Mouse (Mus musculus): ENCODE measurements at regions not wholly inside any gene's neighbourhood (a gene's known extent, or its start where the extent isn't known, plus 50 kb on each side); places are given as distances from the start of the nearest gene placed in this dataset.

DNA sequence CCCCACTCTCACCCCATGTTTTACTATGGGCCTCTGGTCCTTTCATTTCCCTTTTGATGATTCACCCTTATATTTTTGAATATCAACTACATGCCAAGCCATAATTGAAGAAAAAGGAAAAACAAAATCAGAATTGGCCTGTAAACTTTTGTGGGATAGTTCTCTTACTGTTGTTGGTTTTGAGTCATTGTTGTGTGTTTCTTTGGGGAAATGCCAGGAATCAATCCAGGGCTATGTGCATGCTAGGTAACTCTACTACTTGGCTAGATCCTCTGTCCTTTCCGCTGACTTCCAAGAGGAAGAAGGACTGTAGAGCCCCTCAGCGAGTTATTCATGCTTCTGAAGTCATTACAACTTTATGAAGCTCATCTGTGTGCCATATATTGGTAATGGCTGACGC lies 175.0 kb upstream of the Cited2 start:
- in situ Hi-C loops (cut with MboI, MseI) = no loop called here

DNA sequence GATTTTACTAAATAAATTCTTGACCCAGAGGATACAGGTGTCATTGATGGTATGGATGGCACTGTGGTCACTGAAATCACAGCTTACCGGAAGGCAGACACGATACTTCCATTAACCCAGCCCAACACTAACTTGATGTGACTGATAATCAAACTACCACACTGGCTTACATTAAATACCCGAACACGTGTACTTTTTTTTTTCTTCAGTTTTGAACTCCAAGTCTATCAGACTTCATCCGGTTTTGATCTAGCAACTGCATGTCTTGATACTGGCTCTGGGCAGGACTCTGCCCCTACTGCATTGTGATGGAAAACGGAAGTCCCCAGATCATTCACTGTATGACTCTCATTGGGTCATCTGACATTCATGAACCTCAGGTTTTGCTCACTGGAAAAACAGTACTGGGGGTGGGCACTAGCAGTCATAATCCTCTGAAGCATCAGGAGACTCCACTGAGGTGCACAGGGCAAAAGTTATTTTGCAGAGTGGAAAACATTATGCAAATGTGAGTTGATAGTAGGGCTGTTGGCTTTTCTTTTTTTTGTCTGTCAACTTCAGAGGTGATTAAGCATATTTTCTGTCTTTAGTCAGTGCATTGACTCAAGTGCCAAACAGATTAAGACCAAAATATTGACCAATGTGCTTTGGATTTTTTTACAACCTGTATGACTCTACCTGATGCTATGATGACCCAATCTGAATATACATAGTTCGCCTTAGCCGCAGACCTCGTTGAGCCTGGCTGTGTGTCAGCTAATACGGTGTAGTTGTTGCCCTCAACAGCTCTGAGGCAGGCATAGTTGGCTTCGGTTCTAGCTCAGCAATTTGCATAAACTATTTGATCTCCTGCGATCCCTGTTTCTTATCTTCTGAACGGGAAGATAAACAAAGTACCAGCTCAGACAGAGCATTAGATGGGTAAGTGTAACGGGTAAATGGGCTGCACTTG lies 174.1 kb upstream of the Cited2 start:
- in situ Hi-C loops (cut with MboI, MseI) = no loop called here

DNA sequence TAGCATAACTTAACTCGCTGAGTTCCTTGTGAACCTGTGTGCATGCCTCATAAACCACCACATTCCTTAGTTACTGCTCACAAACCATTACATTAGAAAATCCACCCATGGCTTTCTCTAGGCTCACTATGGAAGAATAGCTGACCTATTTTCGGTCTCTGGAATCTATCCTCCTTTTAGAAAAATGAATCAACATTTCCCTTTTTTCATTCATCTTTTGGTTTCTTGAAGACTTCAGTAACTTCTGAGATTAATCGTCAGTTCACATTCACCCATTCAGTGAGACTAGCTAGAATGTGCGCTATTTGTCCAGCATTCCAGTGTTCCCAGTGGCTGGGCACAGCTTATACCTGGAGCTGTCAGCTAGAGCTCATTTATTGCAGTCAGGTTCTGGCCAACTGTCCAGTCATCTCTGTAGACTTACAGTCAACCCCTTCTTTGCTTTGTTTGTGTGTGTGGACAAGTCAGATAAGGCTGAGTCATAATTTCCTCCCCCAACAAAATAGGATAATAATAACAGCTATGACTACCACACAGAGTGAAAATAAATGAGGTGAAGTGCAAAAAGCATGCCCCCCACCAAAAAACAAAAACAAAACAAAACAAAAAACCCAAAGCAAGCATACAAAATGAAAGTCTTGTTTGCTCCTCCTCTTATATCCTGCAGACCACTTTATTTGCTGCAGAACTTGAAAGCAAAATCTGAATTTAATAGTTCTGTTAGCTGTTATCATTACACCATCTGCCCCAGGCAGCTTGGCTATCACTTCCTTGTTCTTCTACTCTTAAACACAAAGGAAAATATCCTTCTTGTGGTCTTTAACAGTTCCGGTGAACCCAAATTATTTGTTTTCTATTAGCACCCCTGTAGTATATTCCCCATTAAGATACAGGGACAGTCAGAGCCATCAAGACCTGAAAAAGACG lies 173.0 kb upstream of the Cited2 start:
- in situ Hi-C loops (cut with MboI, MseI) = loop anchor here in 1 of 2 experiments (10.0 kb wide), 1 partner anchor 165 kb away; no protein-coding TSS in a partner anchor

DNA sequence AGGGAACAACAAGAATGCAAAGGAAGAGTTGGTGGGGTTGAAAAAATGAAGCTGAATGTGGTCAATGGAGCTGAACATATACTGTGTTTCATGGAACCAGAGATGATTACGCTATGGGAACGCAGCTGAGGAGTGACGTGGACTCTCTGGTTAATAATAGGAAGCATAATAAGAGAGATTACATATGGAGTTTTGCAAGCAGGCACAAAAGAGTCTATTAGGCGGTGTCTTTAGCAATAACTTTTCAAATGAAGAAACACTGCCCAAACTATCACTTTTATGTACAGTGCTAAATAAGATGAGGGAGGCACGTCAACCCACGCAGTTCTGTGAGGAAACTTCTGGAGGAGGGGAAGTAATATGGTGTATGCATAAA lies 172.4 kb upstream of the Cited2 start:
- in situ Hi-C loops (cut with MboI, MseI) = loop anchor here in 1 of 2 experiments (10.0 kb wide), 1 partner anchor 164 kb away; no protein-coding TSS in a partner anchor

DNA sequence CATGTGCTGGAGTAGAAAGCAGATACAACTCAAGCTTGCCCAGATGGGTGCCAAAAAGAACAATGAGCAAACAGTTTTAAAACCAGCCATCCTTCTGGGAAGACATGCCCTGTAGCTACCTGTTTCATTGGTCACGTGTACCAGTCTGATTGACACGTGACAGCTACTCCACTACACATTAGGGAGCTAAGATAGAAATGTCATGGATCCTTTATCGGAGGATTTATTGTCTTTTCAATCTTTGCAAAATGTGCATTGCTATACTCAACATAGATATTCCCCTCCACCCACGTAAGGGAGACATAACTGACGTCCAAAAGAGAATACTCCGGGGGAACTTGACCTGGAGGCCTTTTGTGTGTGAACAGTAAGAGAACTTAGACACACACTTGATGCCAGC lies 171.1 kb upstream of the Cited2 start:
- in situ Hi-C loops (cut with MboI, MseI) = loop anchor here in 1 of 2 experiments (10.0 kb wide), 1 partner anchor 163 kb away; no protein-coding TSS in a partner anchor

DNA sequence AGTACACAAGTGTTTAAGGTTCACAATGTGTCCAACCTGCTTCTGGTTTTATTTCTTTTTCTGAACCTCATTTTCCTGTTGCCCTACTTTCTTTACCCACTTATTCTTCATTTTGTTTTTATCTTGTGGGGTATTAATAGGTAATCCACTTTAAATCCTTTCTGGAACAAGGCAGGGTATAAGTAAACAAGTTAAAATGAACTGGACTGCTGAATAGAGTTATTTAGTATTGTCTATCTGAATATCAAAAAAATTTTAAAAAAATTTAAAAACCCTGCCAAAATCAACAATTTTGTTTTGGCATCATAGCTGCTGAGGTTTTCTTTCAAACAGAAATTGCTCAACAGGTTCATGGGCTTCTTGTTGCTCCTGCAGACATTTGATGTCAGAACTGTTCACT lies 170.7 kb upstream of the Cited2 start:
- in situ Hi-C loops (cut with MboI, MseI) = loop anchor here in 1 of 2 experiments (10.0 kb wide), 1 partner anchor 163 kb away; no protein-coding TSS in a partner anchor

DNA sequence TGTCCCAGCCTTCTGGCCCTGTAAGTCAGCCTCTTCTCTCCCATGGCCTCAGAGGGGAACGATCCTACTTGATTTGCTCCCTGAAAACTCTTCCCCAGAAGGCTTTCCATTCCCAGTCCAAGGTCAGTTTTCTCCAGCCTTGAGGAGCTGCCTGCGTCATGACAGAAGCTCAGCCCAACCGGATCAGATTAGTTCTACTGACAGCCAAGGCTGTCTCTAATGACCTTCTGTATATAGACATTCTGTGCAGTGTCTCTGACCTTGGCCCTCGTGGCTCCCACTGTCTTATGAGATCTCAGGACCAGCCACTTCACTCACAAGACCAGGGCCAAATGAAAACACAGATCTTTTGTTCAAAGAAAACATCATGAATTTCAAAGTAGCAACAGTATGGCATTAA lies 166.6 kb upstream of the Cited2 start:
- in situ Hi-C loops (cut with MboI, MseI) = loop anchor here in 1 of 2 experiments (10.0 kb wide), 1 partner anchor 158 kb away; no protein-coding TSS in a partner anchor

DNA sequence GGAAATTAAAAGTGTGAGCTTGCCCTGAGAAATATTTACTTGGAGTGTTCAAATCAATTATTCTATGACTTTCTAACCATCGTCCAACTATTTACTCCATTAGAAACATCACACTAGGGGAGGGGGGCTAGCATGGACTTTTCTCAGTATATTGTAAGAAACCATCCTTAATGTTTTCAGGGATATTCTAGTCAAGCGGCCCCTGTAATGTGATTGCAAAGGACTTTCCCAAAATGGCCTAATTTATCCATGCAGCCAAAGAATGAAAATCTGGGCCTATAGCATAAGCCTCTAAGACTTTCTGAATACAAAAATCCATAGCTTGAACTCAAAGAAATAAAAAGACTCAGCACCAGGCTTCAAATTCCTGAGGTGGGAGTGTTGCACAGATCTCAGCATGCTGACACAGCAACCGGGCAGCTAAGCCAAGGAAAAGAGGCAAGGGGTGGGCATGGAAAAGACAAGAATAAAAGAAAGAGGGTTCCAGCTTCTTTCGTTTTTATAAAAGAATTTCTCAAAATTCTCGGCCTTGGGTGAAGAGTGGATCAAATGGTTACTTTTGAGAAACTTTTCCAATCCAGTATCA lies 163.6 kb upstream of the Cited2 start:
- in situ Hi-C loops (cut with MboI, MseI) = loop anchor here in 1 of 2 experiments (10.0 kb wide), 1 partner anchor 155 kb away; no protein-coding TSS in a partner anchor

DNA sequence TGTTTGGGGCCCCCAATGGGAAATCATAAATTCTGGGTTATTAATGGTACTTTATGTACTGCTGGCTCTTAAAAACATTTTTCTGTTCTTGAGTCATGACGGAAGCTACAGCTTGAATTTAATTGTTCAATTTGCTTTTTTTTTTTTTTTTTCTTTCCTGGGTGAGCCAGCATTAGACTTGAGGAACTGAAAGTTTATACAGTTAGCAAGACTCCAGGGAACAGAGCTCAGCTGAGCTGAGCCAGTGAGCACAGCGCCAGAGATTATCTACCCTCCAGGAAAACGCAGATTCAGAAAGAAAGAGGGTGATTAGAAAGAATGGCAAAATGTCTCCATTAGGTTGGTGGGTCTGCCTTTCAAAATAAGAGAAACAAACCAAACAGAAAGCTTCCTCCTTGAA lies 163.0 kb upstream of the Cited2 start:
- in situ Hi-C loops (cut with MboI, MseI) = loop anchor here in 1 of 2 experiments (10.0 kb wide), 1 partner anchor 155 kb away; no protein-coding TSS in a partner anchor

DNA sequence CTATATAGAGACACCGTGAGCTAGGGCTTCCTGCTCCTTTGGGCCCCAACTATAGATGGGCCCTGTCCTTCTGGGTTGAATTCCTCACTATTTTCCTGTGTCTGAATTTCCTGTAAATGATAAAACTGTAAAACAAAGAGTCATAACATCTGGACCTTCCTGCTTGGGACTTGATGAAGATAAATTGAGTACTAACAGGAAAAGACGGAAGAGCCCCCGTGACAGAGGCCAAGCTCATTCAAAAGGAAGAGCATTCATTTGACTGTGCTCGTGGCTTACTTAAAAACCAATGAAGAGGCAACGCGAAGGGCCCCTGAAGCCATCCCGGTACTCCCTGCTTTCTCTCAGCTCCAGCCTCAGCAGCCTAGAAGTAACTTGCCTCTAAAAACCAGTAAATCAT lies 161.6 kb upstream of the Cited2 start:
- in situ Hi-C loops (cut with MboI, MseI) = no loop called here

DNA sequence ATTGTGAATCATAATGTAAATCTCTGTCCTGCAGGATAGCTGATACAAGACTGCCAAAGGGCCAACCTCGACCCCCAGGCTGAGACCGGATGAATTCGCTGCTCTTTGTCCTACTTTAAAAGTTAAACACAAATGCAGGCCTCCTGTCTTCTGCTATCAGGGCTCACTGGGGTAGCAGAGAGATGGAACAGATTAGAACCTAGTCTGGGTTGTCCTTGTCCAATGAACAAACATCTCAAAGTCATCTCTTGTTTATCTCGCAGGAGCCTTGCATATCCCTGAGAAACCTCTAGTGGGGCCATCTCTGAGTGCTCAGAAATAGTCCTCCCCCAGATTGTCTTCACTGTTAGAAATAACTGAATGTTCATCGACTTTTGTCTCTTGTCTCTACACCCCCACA lies 161.0 kb upstream of the Cited2 start:
- in situ Hi-C loops (cut with MboI, MseI) = no loop called here

DNA sequence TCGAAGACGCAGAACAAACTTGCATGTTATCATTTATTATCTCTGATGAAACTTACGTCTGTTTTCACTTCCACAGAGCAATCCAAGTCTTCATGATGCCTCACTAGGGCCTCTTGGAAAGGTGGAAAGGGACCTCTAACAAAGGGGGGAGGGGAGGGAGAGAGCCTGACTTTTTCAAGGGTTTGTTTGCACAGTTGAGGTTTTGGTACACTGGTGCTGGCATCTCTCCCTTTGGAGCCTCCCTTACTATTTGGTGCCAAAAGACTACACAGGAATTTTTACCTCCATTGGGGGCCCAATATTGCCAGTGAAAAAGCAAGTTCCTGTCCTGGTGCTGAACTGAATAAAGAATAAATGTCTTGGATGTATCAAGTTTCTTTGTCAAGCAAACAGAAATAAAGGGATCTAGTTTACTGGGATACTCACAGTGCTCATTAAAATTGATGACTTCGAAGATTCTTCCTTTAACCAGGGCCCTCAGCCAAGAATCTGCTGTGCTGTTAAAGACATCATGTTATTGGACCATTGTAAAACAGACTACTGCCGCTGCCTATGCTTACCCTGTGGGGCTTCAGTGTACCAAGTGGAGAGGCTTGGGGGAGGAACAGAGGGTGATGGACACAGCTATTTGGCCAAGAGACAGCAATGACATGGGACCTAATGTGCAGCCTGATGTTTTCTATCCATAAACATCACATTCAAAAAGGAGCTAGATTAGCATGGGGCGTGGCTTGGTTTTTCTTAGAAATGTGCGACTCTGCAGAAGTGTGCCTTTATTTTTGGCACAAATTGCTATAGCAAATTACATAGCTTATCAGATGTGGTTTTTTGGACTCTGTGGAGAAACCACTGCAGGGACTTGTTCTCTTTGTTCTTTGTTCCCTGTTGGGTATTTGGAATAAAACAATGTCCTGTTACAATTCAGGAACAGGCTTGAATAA lies 160.3 kb upstream of the Cited2 start:
- in situ Hi-C loops (cut with MboI, MseI) = no loop called here

DNA sequence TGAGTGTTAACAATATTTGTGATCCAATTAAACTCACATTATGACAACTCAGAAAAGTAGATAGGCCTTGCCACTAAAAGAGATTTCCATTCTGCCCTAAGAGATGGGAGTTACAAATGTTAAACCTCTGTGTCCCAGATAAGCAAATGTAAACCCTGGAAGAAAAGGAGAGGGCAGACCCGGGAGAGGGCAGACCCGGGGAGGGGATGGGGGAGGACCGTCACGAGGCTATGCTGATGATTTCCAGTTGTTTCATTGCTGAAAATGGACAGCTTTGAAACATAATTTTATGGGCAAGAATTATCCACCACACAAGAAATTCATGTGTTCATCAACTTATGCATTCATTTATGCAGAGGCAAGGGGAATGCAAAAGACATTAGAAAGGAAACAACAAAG lies 159.7 kb upstream of the Cited2 start:
- in situ Hi-C loops (cut with MboI, MseI) = no loop called here

DNA sequence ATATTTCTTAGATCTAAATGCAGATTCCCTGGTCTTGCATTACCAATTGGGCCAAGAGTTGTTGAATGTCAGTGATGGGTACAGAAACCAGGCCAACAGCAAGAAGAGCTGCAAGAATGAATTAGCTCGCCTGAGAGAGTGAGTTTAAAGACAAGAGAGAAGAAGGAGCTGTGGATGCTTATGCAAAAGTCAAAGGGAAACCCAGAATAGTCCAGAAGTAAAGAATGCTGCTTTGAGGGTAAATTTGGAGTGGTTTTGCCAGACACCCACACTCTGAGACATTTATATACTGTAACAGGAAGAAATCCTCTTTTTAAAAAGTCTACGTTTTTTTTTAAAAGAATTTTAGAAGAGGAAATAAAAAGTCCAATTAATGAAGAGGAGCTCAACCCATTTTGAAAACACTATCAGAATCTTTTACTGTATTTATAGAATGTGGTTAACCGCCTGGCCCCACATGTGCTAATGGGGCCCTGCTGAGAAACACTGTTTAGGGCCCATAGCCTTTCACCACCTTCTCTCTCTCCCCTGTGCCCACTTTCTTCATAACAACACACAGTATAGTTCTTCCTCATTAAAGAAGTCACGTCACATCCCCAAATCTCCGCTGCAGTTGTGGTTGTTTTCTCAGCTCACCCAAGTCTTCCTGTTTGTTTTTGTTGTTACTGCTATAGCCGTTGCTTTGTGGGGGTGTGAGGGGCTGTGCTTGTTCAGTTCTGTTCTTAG lies 158.0 kb upstream of the Cited2 start:
- in situ Hi-C loops (cut with MboI, MseI) = no loop called here

DNA sequence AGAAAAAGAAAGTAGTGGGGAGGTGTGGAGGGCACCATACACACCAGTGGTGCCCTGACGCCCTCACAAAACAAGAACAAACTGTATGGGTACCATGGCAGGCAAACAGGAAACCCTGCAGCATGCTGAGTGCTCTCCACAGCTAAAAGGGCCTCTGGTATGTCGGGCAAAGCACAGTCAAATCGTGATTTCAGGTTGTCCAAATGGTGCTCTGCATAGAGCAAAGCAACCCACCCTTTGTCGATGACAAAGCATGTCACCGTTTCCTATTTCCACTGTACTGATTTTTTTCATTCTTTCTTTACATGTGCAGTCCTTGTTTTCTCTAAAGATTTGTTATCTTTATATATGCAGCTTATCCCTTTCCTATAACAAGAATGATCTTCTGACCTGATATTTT lies 156.0 kb upstream of the Cited2 start:
- in situ Hi-C loops (cut with MboI, MseI) = no loop called here

DNA sequence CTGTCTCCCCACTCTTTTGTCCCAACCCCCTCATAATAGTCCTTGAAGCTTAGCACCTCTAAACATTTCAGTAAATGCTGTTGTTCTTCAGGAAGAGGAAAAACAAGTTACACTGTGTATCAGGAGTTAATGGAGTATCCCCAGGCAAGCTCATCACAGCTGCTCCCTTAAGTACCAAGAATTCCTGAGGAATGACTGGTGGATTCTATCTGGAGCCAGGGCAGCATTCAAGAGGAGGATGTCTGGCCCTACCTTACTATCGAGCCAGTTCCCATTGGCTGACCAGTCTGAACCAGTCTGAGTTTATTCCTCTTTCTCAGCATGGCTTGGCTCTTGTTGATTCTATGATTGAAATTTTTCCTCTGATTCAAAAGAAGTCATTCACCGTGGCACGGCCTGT lies 155.4 kb upstream of the Cited2 start:
- in situ Hi-C loops (cut with MboI, MseI) = no loop called here

DNA sequence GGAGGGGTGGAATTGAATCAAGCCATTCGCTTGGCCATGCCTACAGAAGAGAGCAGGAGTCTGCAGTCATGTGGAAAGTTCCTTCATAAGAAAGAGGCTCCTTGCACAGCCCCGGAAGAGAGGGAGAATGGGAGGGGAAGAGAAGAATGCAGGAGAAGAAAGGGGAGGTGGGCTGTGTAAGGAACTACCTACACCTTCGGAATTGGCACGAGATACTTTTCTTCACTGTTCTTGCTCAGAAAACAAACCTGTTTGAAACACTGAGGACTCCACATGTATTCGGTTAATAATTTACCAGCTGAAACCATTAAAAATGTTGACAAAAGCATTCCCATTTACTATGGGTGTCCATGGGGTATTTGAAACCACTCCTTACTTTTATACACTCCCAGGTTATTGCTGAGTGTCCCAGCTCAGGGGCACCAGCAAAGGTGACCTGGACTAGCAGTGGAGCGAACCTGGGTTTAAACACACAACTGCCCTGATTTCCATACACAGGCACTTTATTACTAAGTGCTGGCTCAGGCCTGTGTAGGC lies 153.4 kb upstream of the Cited2 start:
- in situ Hi-C loops (cut with MboI, MseI) = no loop called here

DNA sequence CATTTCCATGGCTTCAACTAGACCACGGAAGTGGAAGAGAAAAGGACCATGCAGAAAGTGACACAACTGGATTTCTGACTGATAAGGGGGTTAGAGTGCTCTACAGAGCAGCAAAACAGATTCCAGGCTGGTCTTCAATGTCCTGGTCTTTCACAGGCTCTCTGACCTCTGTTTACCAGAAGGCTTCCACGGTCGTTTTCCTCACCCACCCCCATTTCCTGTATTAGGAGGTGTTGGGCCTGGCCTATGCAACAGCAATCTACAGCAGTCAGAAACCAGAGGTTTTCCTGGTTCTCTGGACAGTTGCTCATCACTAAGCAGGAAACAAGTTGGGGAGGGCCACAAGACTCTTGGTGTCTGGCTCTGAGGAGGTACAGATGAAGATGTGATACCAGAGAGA lies 148.1 kb upstream of the Cited2 start:
- in situ Hi-C loops (cut with MboI, MseI) = no loop called here

All from T-helper 17 cell (primary cell).